Mouse (Mus musculus): ENCODE measurements around the gene Lrrc10b.

DNA sequence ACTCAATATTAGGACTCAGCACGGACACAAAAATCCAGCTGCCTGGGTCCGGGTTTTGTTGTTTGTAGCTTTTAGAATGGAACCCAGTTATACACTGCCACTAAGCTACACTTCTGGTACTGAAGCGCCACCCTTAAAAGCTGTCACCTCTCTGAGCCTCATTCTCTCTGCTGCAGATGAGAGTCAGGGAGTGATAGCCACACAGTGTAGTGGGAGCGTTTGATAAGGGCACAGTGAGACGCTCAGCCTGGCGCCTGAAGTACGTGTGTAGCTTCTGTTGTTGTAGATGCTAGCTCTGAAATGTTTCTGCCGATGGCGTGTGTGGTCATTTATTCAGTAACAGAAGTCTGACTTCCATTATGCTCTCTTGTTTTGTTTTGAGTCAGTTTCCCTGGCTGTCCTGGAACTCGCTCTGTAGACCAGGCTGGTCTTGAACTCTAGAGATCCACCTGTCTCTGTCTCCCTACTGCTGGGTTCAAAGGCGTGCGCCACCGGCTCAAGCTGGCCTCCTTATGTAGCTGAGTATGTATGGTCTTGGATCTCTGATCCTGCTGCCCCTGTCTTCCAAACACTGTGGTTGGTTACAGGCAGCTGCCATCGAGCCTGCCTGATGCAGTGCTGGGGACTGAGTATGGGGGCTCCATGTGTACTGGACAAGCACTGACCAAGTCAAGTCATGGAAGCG is 12.4 kb downstream of the Lrrc10b start:
- TF ChIP-seq CTCF (IDR thresholded peaks at IDR 0.05; ENCODE audit: low read depth, low read length), result no peak
- TF ChIP-seq POLR2A (IDR thresholded peaks at IDR 0.05; ENCODE audit: borderline replicate concordance, low read depth, low read length), result no peak

Measured in bone marrow macrophage, adult 2 months (primary cell).